Comparison of ENCODE assay signal across 9 mouse cellular contexts in genomic region chr19:45541409-45542041, GRCm38 (mm10). TPM values are rescaled to one million over a fixed set of nuclear protein-coding genes. Genes with fewer than 3 reads are reported as not detected.
DNase-seq lines count a peak whose midpoint lies in the region; ATAC-seq and TF ChIP-seq lines count a peak whose summit lies in the region.
"Had no signal": no experiment of that assay in that cellular context is flagged by ENCODE, and none has a peak within 500 bp of the region (broad histone marks: within the 10 kb centered on the region; RNA-seq: fewer than 3 reads in every experiment).

No protein-coding gene starts in this region.

- no peaks in the 10 kb centered on the region for H3K36me3 ChIP-seq in CH12.LX (replicated peaks in 1 of 2; ENCODE audit: control insufficient read depth in 1 of 2, insufficient read depth in 1 of 2, low read length in 1 of 2)
- no peaks in the 10 kb centered on the region for H3K36me3 ChIP-seq in midbrain, embryonic 12.5 days
- H3K36me3 ChIP-seq in stomach, embryonic 15.5 days = no peaks in the 10 kb centered on the region

- H3K79me2 ChIP-seq in CH12.LX (replicated peaks; ENCODE audit: control insufficient read depth, extremely low read depth, insufficient read depth, poor library complexity, severe bottlenecking) = no peaks in the 10 kb centered on the region

- TF ChIP-seq POLR2A in CH12.LX (IDR thresholded peaks at IDR 0.05; ENCODE audit: low read depth, low read length) = no peak

- WGBS in midbrain, embryonic 12.5 days = under 1% methylated on average over 56 of the region's 58 CpGs
- WGBS in stomach, embryonic 15.5 days = under 1% methylated on average over 48 of the region's 58 CpGs

- no peak overlapping the region for H3K27ac ChIP-seq in CH12.LX (ENCODE audit: insufficient read depth, low read depth)
- peak overlapping the region; percentile 15; the same call in 1 of the 2 replicates for H3K27ac ChIP-seq in midbrain, embryonic 12.5 days (replicated peaks)
- H3K27ac ChIP-seq in stomach, embryonic 15.5 days = no peak overlapping the region

- TF ChIP-seq EP300 in CH12.LX (IDR thresholded peaks at IDR 0.05; ENCODE audit: low read length) = no peak

- H3K27me3 ChIP-seq in CH12.LX (replicated peaks) = peaks cover 47% of the 10 kb centered on the region
- peaks cover 96% of the 10 kb centered on the region for H3K27me3 ChIP-seq in midbrain, embryonic 12.5 days
- H3K27me3 ChIP-seq in stomach, embryonic 15.5 days (replicated peaks) = peaks cover 37% of the 10 kb centered on the region

- no peak for TF ChIP-seq RAD21 in CH12.LX (IDR thresholded peaks at IDR 0.05; ENCODE audit: low read depth, low read length)

- H3K4me2 ChIP-seq in CH12.LX (ENCODE audit: insufficient read depth, low read depth, poor library complexity, severe bottlenecking) = peak overlapping the region; percentile 71
- peak overlapping the region; percentile 63 for H3K4me2 ChIP-seq in midbrain, embryonic 12.5 days (replicated peaks)
- peak overlapping the region; percentile 89 for H3K4me2 ChIP-seq in stomach, embryonic 15.5 days

- H3K9ac ChIP-seq in CH12.LX (ENCODE audit: insufficient read depth, low read depth) = no peak overlapping the region
- H3K9ac ChIP-seq in midbrain, embryonic 12.5 days (replicated peaks) = peak overlapping the region; percentile 54
- H3K9ac ChIP-seq in stomach, embryonic 15.5 days = no peak overlapping the region

- peaks cover 6 to 33% of the 10 kb centered on the region in 2 experiments for H3K4me1 ChIP-seq in CH12.LX (ENCODE audit: control insufficient read depth in 1 of 2, insufficient read depth in 2 of 2)
- peaks cover 27% of the 10 kb centered on the region for H3K4me1 ChIP-seq in midbrain, embryonic 12.5 days
- peaks cover 20% of the 10 kb centered on the region for H3K4me1 ChIP-seq in stomach, embryonic 15.5 days

- peak; percentile 49 for DNase-seq in cerebellum, adult 9-11 months
- DNase-seq in cerebellum, adult 11 months = no peak
- DNase-seq in CH12.LX (ENCODE audit: extremely low read depth) = no peak
- peak; percentile 64 to 65 for DNase-seq in cerebellum, postnatal 14 days
- DNase-seq in layer of hippocampus, postnatal 14 days (ENCODE audit: low spot score in 2 of 2) = peak; percentile 53 to 68

- peak; percentile 41 for ATAC-seq in granulocyte monocyte progenitor cell, adult 5-6 weeks (replicated peaks; ENCODE audit: poor library complexity, severe bottlenecking)
- peak; percentile 48; the same call in 1 of the 2 replicates for ATAC-seq in midbrain, embryonic 12.5 days (ENCODE audit: low FRiP score, low read depth)
- peak; percentile 15; the same call in 1 of the 2 replicates for ATAC-seq in stomach, embryonic 15.5 days (ENCODE audit: insufficient read depth, low FRiP score, low read depth)
- ATAC-seq: Patski had no signal

- peak in 1 of 2 experiments; percentile 11; a peak in 1 of 4 replicates for TF ChIP-seq CTCF in CH12.LX (conservative IDR thresholded peaks at IDR 0.05 in 1 of 2, IDR thresholded peaks at IDR 0.05 in 1 of 2; ENCODE audit: low read depth in 2 of 2, low read length in 2 of 2)

- dilution Hi-C loops in CH12.LX (cut with MboI; ENCODE audit: extremely low pct_ligation_motif_present, extremely low pct_unique_long_range_greater_than_20kb, low sequenced_read_pairs) = no loop called here

- H3K4me3 ChIP-seq in CH12.LX (replicated peaks in 1 of 3; ENCODE audit: low read depth in 2 of 3, low read length in 2 of 3, poor library complexity in 1 of 3) = peak overlapping the region in 2 of 3 experiments; percentile 32 to 46
- H3K4me3 ChIP-seq in midbrain, embryonic 12.5 days = peak overlapping the region; percentile 40
- H3K4me3 ChIP-seq in stomach, embryonic 15.5 days (replicated peaks) = peak overlapping the region; percentile 41

- peaks cover 4% of the 10 kb centered on the region for H3K9me3 ChIP-seq in CH12.LX (replicated peaks; ENCODE audit: low read length)
- H3K9me3 ChIP-seq in midbrain, embryonic 12.5 days = no peaks in the 10 kb centered on the region
- no peaks in the 10 kb centered on the region for H3K9me3 ChIP-seq in stomach, embryonic 15.5 days

- in situ Hi-C loops in CH12.LX (cut with MboI; ENCODE audit: low pct_ligation_motif_present, low pct_unique_long_range_greater_than_20kb, low sequenced_read_pairs) = no loop called here

TF ChIP-seq in CH12.LX, 34 proteins besides CTCF, POLR2A, EP300 and RAD21:
- TF ChIP-seq UBTF (IDR thresholded peaks at IDR 0.05; ENCODE audit: low read depth, low read length) (no peak), KAT2A (IDR thresholded peaks at IDR 0.05; ENCODE audit: insufficient replicate concordance, low read length) (no peak), CHD2 (IDR thresholded peaks at IDR 0.05; ENCODE audit: low read length) (no peak), MAZ (IDR thresholded peaks at IDR 0.05; ENCODE audit: low read depth, low read length) (no peak), ZNF384 (IDR thresholded peaks at IDR 0.05; ENCODE audit: low read depth, low read length) (no peak), TCF12 (IDR thresholded peaks at IDR 0.05; ENCODE audit: low read depth, low read length) (peak; percentile 69; the same call in 1 of the 2 replicates), SIN3A (IDR thresholded peaks at IDR 0.05; ENCODE audit: low read length) (no peak), MAX (IDR thresholded peaks at IDR 0.05; ENCODE audit: low read length) (peak; percentile 68; the same call in 1 of the 2 replicates), MXI1 (IDR thresholded peaks at IDR 0.05; ENCODE audit: low read depth, low read length) (peak; percentile 38; the same call in 1 of the 2 replicates), BHLHE40 (IDR thresholded peaks at IDR 0.05; ENCODE audit: low read depth, low read length) (peak; percentile 88), GABPA (IDR thresholded peaks at IDR 0.05; ENCODE audit: insufficient replicate concordance, low read depth, low read length) (no peak)

RNA-seq across cellular contexts. Expression of gene Poll, which starts 18.8 kb away (rescaled TPM):
- total RNA-seq in CH12.LX (2012; rRNA removed) (21.0 and 24.6 TPM in 2 replicates), CH12.LX (2014; rRNA removed) (18.9 and 19.1 TPM in 2 replicates)
- polyA plus RNA-seq in CH12.LX (2012; ENCODE audit: insufficient read length, low read depth) = 14.0 and 16.5 TPM in 2 replicates
- 13.0 and 15.1 TPM in 2 replicates for total RNA-seq in granulocyte monocyte progenitor cell, adult 5-6 weeks (2014; fragmentation: Nextera tagmentation)
- total RNA-seq in granulocyte monocyte progenitor cell, adult 5-6 weeks (2017) = 6.6 and 14.4 TPM in 2 replicates
- 1 to 10 TPM; 7.5 to 8.0 TPM for total RNA-seq in layer of hippocampus, postnatal 14 days (2021)
- 15.9 and 17.0 TPM in 2 replicates for polyA plus RNA-seq in midbrain, embryonic 12.5 days (2016; fragmentation: Nextera tagmentation; extraction: Ambion mirVana)
- 12.5 and 12.8 TPM in 2 replicates for polyA plus RNA-seq in stomach, embryonic 15.5 days (2015; fragmentation: Nextera tagmentation; extraction: Ambion mirVana)

RNA-seq across cellular contexts. Expression of gene Gm17018, which starts 18.9 kb away (rescaled TPM):
- total RNA-seq in CH12.LX (2012; rRNA removed) (30.3 and 34.4 TPM in 2 replicates), CH12.LX (2014; rRNA removed) (18.5 and 19.9 TPM in 2 replicates)
- 40.4 and 54.8 TPM in 2 replicates for polyA plus RNA-seq in CH12.LX (2012; ENCODE audit: insufficient read length, low read depth)
- total RNA-seq in granulocyte monocyte progenitor cell, adult 5-6 weeks (2014; fragmentation: Nextera tagmentation) = 27.1 and 50.2 TPM in 2 replicates
- 31.8 and 42.4 TPM in 2 replicates for total RNA-seq in granulocyte monocyte progenitor cell, adult 5-6 weeks (2017)
- 10 to 100 TPM; 55.2 to 55.4 TPM for total RNA-seq in layer of hippocampus, postnatal 14 days (2021)
- 41.4 and 41.9 TPM in 2 replicates for polyA plus RNA-seq in midbrain, embryonic 12.5 days (2016; fragmentation: Nextera tagmentation; extraction: Ambion mirVana)
- 37.5 and 43.2 TPM in 2 replicates for polyA plus RNA-seq in stomach, embryonic 15.5 days (2015; fragmentation: Nextera tagmentation; extraction: Ambion mirVana)

Comparison
In these comparisons a context has a peak if more than half of its experiments do, and no peak if none do; other contexts are left out.
1. DNase-seq: peak in cerebellum, adult 9-11 months (single experiment), cerebellum, postnatal 14 days (2 of 2) and layer of hippocampus, postnatal 14 days (2 of 2); none in cerebellum, adult 11 months (single experiment) and CH12.LX (single experiment).
2. Peak in every context shown above with its lines, with median percentiles within 50 percentile points of each other: H3K4me2 ChIP-seq, H3K4me3 ChIP-seq and ATAC-seq.